In genomic region chr1:168026481-168026880, GRCm38 (mm10) we compare ENCODE assay signal across 20 mouse cellular contexts.
DNase-seq lines count a peak whose midpoint lies in the region; ATAC-seq and TF ChIP-seq lines count a peak whose summit lies in the region.
"Had no signal": no experiment of that assay in that cellular context is flagged by ENCODE, and none has a peak within 500 bp of the region (broad histone marks: within the 10 kb centered on the region; RNA-seq: fewer than 3 reads in every experiment).

No protein-coding gene starts in this region.

- H3K36me3 ChIP-seq in kidney, postnatal 0 days (ENCODE audit: insufficient read depth, low read length): no peaks in the 10 kb centered on the region
- H3K36me3 ChIP-seq: embryonic facial prominence, embryonic 15.5 days; neural tube, embryonic 12.5 days had no signal

- no peaks in the 10 kb centered on the region for H3K4me1 ChIP-seq in kidney, postnatal 0 days (replicated peaks; ENCODE audit: insufficient read depth, low read length)
- H3K4me1 ChIP-seq: embryonic facial prominence, embryonic 15.5 days; forebrain, embryonic 13.5 days; neural tube, embryonic 12.5 days had no signal

- 47% methylated on average over 3 of the region's 3 CpGs for WGBS in kidney, postnatal 0 days

- no peak for TF ChIP-seq CTCF in kidney, postnatal 0 days (IDR thresholded peaks at IDR 0.05; ENCODE audit: low read depth)

- DNase-seq in adrenal gland, adult (ENCODE audit: inconsistent age in 2 of 2, low spot score in 1 of 2): peak; percentile 12 to 62
- no peak for DNase-seq in adrenal gland, postnatal 25 days
- DNase-seq in ovary, postnatal 36 days (ENCODE audit: low spot score): peak; percentile 19
- no peak for DNase-seq in ovary, postnatal 10 days (ENCODE audit: low spot score)
- DNase-seq in kidney, postnatal 0 days (ENCODE audit: low spot score): peak; percentile 13
- no peak for DNase-seq in right cerebral cortex, postnatal 10 days (ENCODE audit: low spot score in 2 of 2)
- DNase-seq in lung, postnatal 25 days (ENCODE audit: low spot score): no peak
- DNase-seq in urinary bladder, postnatal 36 days (ENCODE audit: low spot score in 2 of 2): no peak
- DNase-seq: cerebellum, adult 9-11 months; heart, postnatal 10 days; layer of hippocampus, adult 9-11 months; spleen, adult 18-20 months; thymus, postnatal 36 days had no signal

- H3K9ac ChIP-seq in kidney, postnatal 0 days (ENCODE audit: low read depth, low read length): no peak overlapping the region
- H3K9ac ChIP-seq: embryonic facial prominence, embryonic 15.5 days; forebrain, embryonic 13.5 days; neural tube, embryonic 12.5 days had no signal

- no peak overlapping the region for H3K4me2 ChIP-seq in kidney, postnatal 0 days (ENCODE audit: low read length)
- H3K4me2 ChIP-seq: embryonic facial prominence, embryonic 15.5 days; forebrain, embryonic 13.5 days; neural tube, embryonic 12.5 days had no signal

- peak; percentile 79; the same call in 1 of the 2 replicates for ATAC-seq in kidney, postnatal 0 days (replicated peaks; ENCODE audit: low FRiP score, low read depth)
- ATAC-seq: forebrain, embryonic 13.5 days; hindbrain, embryonic 16.5 days; midbrain, embryonic 16.5 days had no signal

- H3K27ac ChIP-seq in kidney, postnatal 0 days: no peak overlapping the region
- H3K27ac ChIP-seq: embryonic facial prominence, embryonic 15.5 days; forebrain, embryonic 13.5 days; neural tube, embryonic 12.5 days; stomach, postnatal 0 days had no signal

- no peak overlapping the region for H3K4me3 ChIP-seq in kidney, postnatal 0 days (replicated peaks; ENCODE audit: low read depth, low read length)
- H3K4me3 ChIP-seq: embryonic facial prominence, embryonic 15.5 days; forebrain, embryonic 13.5 days; neural tube, embryonic 12.5 days had no signal

- no peaks in the 10 kb centered on the region for H3K27me3 ChIP-seq in kidney, postnatal 0 days (ENCODE audit: insufficient read depth, low read length)
- H3K27me3 ChIP-seq: CH12.LX; embryonic facial prominence, embryonic 15.5 days; forebrain, embryonic 13.5 days; neural tube, embryonic 12.5 days had no signal

- H3K9me3 ChIP-seq in kidney, postnatal 0 days (replicated peaks; ENCODE audit: low read length): no peaks in the 10 kb centered on the region
- H3K9me3 ChIP-seq: embryonic facial prominence, embryonic 15.5 days; forebrain, embryonic 13.5 days; neural tube, embryonic 12.5 days had no signal

Comparison
In these comparisons a context has a peak if more than half of its experiments do, and no peak if none do; other contexts are left out.
1. DNase-seq: peak in adrenal gland, adult (2 of 2), ovary, postnatal 36 days (single experiment) and kidney, postnatal 0 days (single experiment); none in adrenal gland, postnatal 25 days (single experiment), ovary, postnatal 10 days (single experiment), right cerebral cortex, postnatal 10 days (0 of 2), lung, postnatal 25 days (single experiment) and urinary bladder, postnatal 36 days (0 of 2).